Mouse (Mus musculus) liver, embryonic 14.5 days (tissue): Measurements from ENCODE around the gene Efs. TPM values are rescaled to one million over a fixed set of nuclear protein-coding genes. Genes with fewer than 3 reads are reported as not detected.

Experiments used
- ATAC-seq: fragments of 200-750 bp; cut with Nextera tagmentation; 2 replicates; pipeline ENCODE4 v1.8.0; 2017; ENCODE audit warnings: moderate number of reproducible peaks, mild to moderate bottlenecking, moderate library complexity; ENCODE audit not compliant: insufficient read depth
- DNase-seq, 3 experiments: peaks; one replicate each; pipeline ENCODE4 v3.0.0-alpha.2; 2012 to 2013; ENCODE audit warnings: low read depth in 3 of 3, low spot score in 3 of 3
- H3K27ac ChIP-seq: fragments of 300-500 bp; sonication (generic); 2 replicates; pipeline ENCODE4 v1.5.1; 2014; ENCODE audit warnings: moderate library complexity, mild to moderate bottlenecking, control low read depth, inconsistent platforms
- H3K27me3 ChIP-seq: fragments of 300-500 bp; sonication (generic); 2 replicates; pipeline ENCODE4 v1.6.1; 2014; ENCODE audit warnings: mild to moderate bottlenecking, low read length, moderate library complexity; ENCODE audit not compliant: control insufficient read depth, insufficient read depth
- H3K36me3 ChIP-seq: fragments of 300-500 bp; sonication (generic); replicated peaks from 2 replicates; pipeline ENCODE4 v1.6.1; 2014; ENCODE audit warnings: low read depth; ENCODE audit not compliant: control insufficient read depth, insufficient read depth
- H3K4me1 ChIP-seq, 2 experiments: fragments of 200-500 bp in 1 of 2; fragments of 300-500 bp in 1 of 2; sonication (generic) in 1 of 2; replicated peaks; 2 replicates each; pipeline ENCODE4 v1.6.1; 2012 to 2014; ENCODE audit warnings: antibody characterized with exemption in 1 of 2, inconsistent platforms in 1 of 2, low read length in 1 of 2; ENCODE audit not compliant: control insufficient read depth in 2 of 2, insufficient read depth in 2 of 2
- H3K4me2 ChIP-seq: fragments of 300-500 bp; sonication (generic); 2 replicates; pipeline ENCODE4 v1.6.1; 2014; ENCODE audit warnings: low read depth, mild to moderate bottlenecking, control low read depth, moderate library complexity
- H3K4me3 ChIP-seq, 2 experiments: fragments of 200-500 bp in 1 of 2; fragments of 300-500 bp in 1 of 2; sonication (generic) in 1 of 2; 2 replicates each; pipeline ENCODE4 v1.5.1; 2012 to 2014; ENCODE audit warnings: low read depth in 2 of 2, low read length in 2 of 2, mild to moderate bottlenecking in 2 of 2, control low read depth in 1 of 2, inconsistent platforms in 1 of 2, moderate library complexity in 1 of 2; ENCODE audit not compliant: insufficient read depth in 1 of 2
- H3K9ac ChIP-seq: fragments of 300-500 bp; sonication (generic); replicated peaks from 2 replicates; pipeline ENCODE4 v1.6.1; 2014; ENCODE audit warnings: mild to moderate bottlenecking, control low read depth, moderate library complexity
- H3K9me3 ChIP-seq: fragments of 300-500 bp; sonication (generic); 2 replicates; pipeline ENCODE4 v1.6.1; 2016; ENCODE audit warnings: low read length, mixed read lengths; ENCODE audit not compliant: control insufficient read depth
- CTCF ChIP-seq: IDR thresholded peaks from 2 replicates; pipeline ENCODE4 v1.5.1; 2016; ENCODE audit warnings: antibody characterized with exemption, low read depth, control low read depth
- EP300 ChIP-seq: IDR thresholded peaks from 2 replicates; pipeline ENCODE4 v1.6.1; 2016; ENCODE audit warnings: antibody characterized with exemption, low read depth
- WGBS: fragments of 180-500 bp; shearing (Covaris S2); extraction: QIAGEN DNeasy Blood & Tissue Kit; methylation state at CpG from one replicate; pipeline ENCODE4 v1.1.7; 2014; ENCODE audit not compliant: insufficient replicate concordance; 5-methylcytosine and 5-hydroxymethylcytosine counted together
- polyA plus RNA-seq, 2 experiments: library from polyadenylated mRNA; depleted of rRNA in 1 of 2; stranded (reverse) in 1 of 2; unstranded in 1 of 2; fragments of >200 nt; fragmentation: Nextera tagmentation in 1 of 2; extraction: Ambion mirVana in 1 of 2; gene quantifications; 2 replicates each; pipeline versions ENCODE4 v1.2.1 to v1.2.3; 2012 to 2014

The Efs gene
- polyA plus RNA-seq, 2 experiments: 0.39 to 0.54 TPM

GRCm38 (mm10) chr14:54942479-54942878, 16.6 kb upstream of the Efs start:
- no peak overlapping the region for H3K27ac ChIP-seq
- 70% methylated on average over 8 of the region's 8 CpGs for WGBS
- DNase-seq (no peak), ATAC-seq (no peak)
- H3K27me3 ChIP-seq: no peaks in the 10 kb centered on the region
- H3K9ac ChIP-seq: no peak overlapping the region
- H3K4me1 ChIP-seq: no peaks in the 10 kb centered on the region
- H3K9me3 ChIP-seq: no peaks in the 10 kb centered on the region
- no peak overlapping the region for H3K4me2 ChIP-seq
- H3K36me3 ChIP-seq: no peaks in the 10 kb centered on the region
- TF ChIP-seq EP300 (no peak), CTCF (no peak)
- no peak overlapping the region for H3K4me3 ChIP-seq

GRCm38 (mm10) chr14:54941024-54941978, 15.4 kb upstream of the Efs start:
- TF ChIP-seq EP300: no peak
- TF ChIP-seq CTCF: no peak
- H3K27me3 ChIP-seq: no peaks in the 10 kb centered on the region
- WGBS: 40% methylated on average over 13 of the region's 13 CpGs
- no peak overlapping the region for H3K9ac ChIP-seq
- no peaks in the 10 kb centered on the region for H3K4me1 ChIP-seq
- H3K4me2 ChIP-seq: no peak overlapping the region
- no peak overlapping the region for H3K4me3 ChIP-seq
- DNase-seq (no peak), ATAC-seq (no peak)
- H3K36me3 ChIP-seq: no peaks in the 10 kb centered on the region
- H3K9me3 ChIP-seq: no peaks in the 10 kb centered on the region
- no peak overlapping the region for H3K27ac ChIP-seq

- H3K9ac ChIP-seq: no peak overlapping the region
- H3K4me3 ChIP-seq: no peak overlapping the region
- WGBS: 50% methylated on average over 3 of the region's 3 CpGs
- DNase-seq: no peak
- no peaks in the 10 kb centered on the region for H3K27me3 ChIP-seq
- no peak overlapping the region for H3K27ac ChIP-seq
- H3K4me2 ChIP-seq: no peak overlapping the region
- H3K9me3 ChIP-seq: no peaks in the 10 kb centered on the region
- ATAC-seq: no peak
- H3K36me3 ChIP-seq: no peaks in the 10 kb centered on the region
- TF ChIP-seq CTCF (no peak), EP300 (no peak)
- no peaks in the 10 kb centered on the region for H3K4me1 ChIP-seq
Observed at GRCm38 (mm10) chr14:54940176-54940530, 14.2 kb upstream of the Efs start.

- TF ChIP-seq CTCF: peak; percentile 88
- TF ChIP-seq EP300: no peak
- ATAC-seq (no peak), DNase-seq (peak; percentile 26 to 35 (median 34))
- H3K9ac ChIP-seq: no peak overlapping the region
- H3K4me1 ChIP-seq: no peaks in the 10 kb centered on the region
- H3K4me2 ChIP-seq: no peak overlapping the region
- H3K27me3 ChIP-seq: no peaks in the 10 kb centered on the region
- no peak overlapping the region for H3K27ac ChIP-seq
- no peaks in the 10 kb centered on the region for H3K9me3 ChIP-seq
- no peaks in the 10 kb centered on the region for H3K36me3 ChIP-seq
- WGBS: 40% methylated on average over 12 of the region's 12 CpGs
- no peak overlapping the region for H3K4me3 ChIP-seq
Observed at GRCm38 (mm10) chr14:54939434-54940175, 13.7 kb upstream of the Efs start.
